Mouse (Mus musculus) lung, adult 2 months (tissue): ENCODE measurements around the gene Vmn1r20. TPM values are rescaled to one million over a fixed set of nuclear protein-coding genes. Genes with fewer than 3 reads are reported as not detected.
"Not testable (repeated sequence)": the region's sequence is repeated elsewhere in the genome, so short reads cannot be mapped to it uniquely, and the experiment has no call there.

Source experiments
- DNase-seq: peaks from one replicate; pipeline ENCODE4 v3.0.0; 2022
- H3K4me1 ChIP-seq: fragments of 200-500 bp; 2 replicates; pipeline ENCODE4 v1.6.1; 2011; ENCODE audit warnings: low read length; ENCODE audit not compliant: control insufficient read depth, insufficient read depth
- H3K4me3 ChIP-seq: fragments of 200-500 bp; replicated peaks from 2 replicates; pipeline ENCODE3; 2011; ENCODE audit warnings: low read depth, mild to moderate bottlenecking, control low read depth, low read length; ENCODE audit errors: extremely low read depth
- CTCF ChIP-seq: fragments of 200-500 bp; IDR thresholded peaks from 2 replicates; pipeline ENCODE4 v1.5.1; 2011; ENCODE audit warnings: mild to moderate bottlenecking, low read length, control low read depth; ENCODE audit not compliant: insufficient read depth
- POLR2A ChIP-seq: fragments of 200-500 bp; IDR thresholded peaks from 2 replicates; pipeline ENCODE4 v1.6.1; 2011; ENCODE audit warnings: low read depth, mild to moderate bottlenecking, control low read depth, low read length, borderline replicate concordance; ENCODE audit errors: extremely low read depth
- WGBS: fragments of 180-500 bp; shearing (Covaris S2); methylation state at CpG from one replicate; pipeline ENCODE4 v1.1.7; 2018; 5-methylcytosine and 5-hydroxymethylcytosine counted together
- polyA plus RNA-seq: library from polyadenylated mRNA; depleted of rRNA; stranded (reverse); fragments of >200 nt; gene quantifications from 2 replicates; pipeline ENCODE4 v1.2.3, GENCODE M21; 2012; rRNA removed

Gene Vmn1r20
- polyA plus RNA-seq = not detected in 2 replicates

GRCm38 (mm10) chr6:57428630-57429029, at the start of gene Vmn1r20:
Vmn1r20 (plus strand) TSS chr6:57428930.
- 48% methylated on average over 1 of the region's 1 CpGs for WGBS
- H3K4me3 ChIP-seq = no peak within 1 kb of the TSS
- no peaks in the 10 kb centered on the region for H3K4me1 ChIP-seq
- no peak for TF ChIP-seq POLR2A
- no peak for TF ChIP-seq CTCF
- no peak for DNase-seq

GRCm38 (mm10) chr6:57395683-57396082, 33.0 kb upstream of the Vmn1r20 start, which contains the start of gene Vmn1r18:
Vmn1r18 (minus strand) TSS chr6:57395783.
- no peak for TF ChIP-seq CTCF
- no peak for TF ChIP-seq POLR2A
- DNase-seq = no peak
- Histone ChIP-seq H3K4me1 (no peaks in the 10 kb centered on the region), H3K4me3 (no peak within 1 kb of the TSS)

GRCm38 (mm10) chr6:57403480-57403879, 25.2 kb upstream of the Vmn1r20 start, which contains the start of gene Vmn1r19:
Vmn1r19 (plus strand) TSS chr6:57403780.
- DNase-seq, H3K4me3 ChIP-seq, H3K4me1 ChIP-seq: not testable (repeated sequence)
- 51% methylated on average over 3 of the region's 3 CpGs for WGBS

- no peaks in the 10 kb centered on the region for H3K4me1 ChIP-seq
- WGBS = 76% methylated on average over 1 of the region's 1 CpGs
- H3K4me3 ChIP-seq = no peak overlapping the region
- DNase-seq = no peak
- TF ChIP-seq POLR2A (no peak), CTCF (no peak)
Measured at GRCm38 (mm10) chr6:57431196-57431595, 2.5 kb downstream of the Vmn1r20 start.

- 18% methylated on average over 3 of the region's 3 CpGs for WGBS
- H3K4me3 ChIP-seq, DNase-seq, H3K4me1 ChIP-seq: not testable (repeated sequence)
Measured at GRCm38 (mm10) chr6:57468161-57468560, 39.4 kb downstream of the Vmn1r20 start.

Other genes starting within 250 kb of the Vmn1r20 start
- not detected in 2 replicates for gene Vmn1r13, start 225.6 kb upstream of the Vmn1r20 start, polyA plus RNA-seq
- not detected in 2 replicates for gene Vmn1r14, start 197.2 kb upstream of the Vmn1r20 start, polyA plus RNA-seq
- not detected in 2 replicates for gene Vmn1r15, start 171.0 kb upstream of the Vmn1r20 start, polyA plus RNA-seq
- not detected in 2 replicates for gene Vmn1r16, start 99.4 kb upstream of the Vmn1r20 start, polyA plus RNA-seq
- gene Vmn1r17, start 65.2 kb upstream of the Vmn1r20 start, polyA plus RNA-seq = not detected in 2 replicates
- not detected in 2 replicates for gene Vmn1r18, start 33.1 kb upstream of the Vmn1r20 start, polyA plus RNA-seq
- gene Vmn1r19, start 25.1 kb upstream of the Vmn1r20 start, polyA plus RNA-seq = not detected in 2 replicates
- 1.5 and 2.9 TPM in 2 replicates for gene Ppm1k, start 106.5 kb downstream of the Vmn1r20 start, polyA plus RNA-seq
- 9.9 and 11.6 TPM in 2 replicates for gene Herc6, start 152.1 kb downstream of the Vmn1r20 start, polyA plus RNA-seq